Mouse (Mus musculus): ENCODE data around the gene Hist1h2ah. TPM values are rescaled to one million over a fixed set of nuclear protein-coding genes. Genes with fewer than 3 reads are reported as not detected.

The Hist1h2ah gene
- total RNA-seq, 2 experiments from 2014 or later, result 10.9 to 12.6 TPM

- DNase-seq, result no peak
Observed at GRCm38 (mm10) chr13:22008707-22009106, 26.7 kb downstream of the Hist1h2ah start.

DNA sequence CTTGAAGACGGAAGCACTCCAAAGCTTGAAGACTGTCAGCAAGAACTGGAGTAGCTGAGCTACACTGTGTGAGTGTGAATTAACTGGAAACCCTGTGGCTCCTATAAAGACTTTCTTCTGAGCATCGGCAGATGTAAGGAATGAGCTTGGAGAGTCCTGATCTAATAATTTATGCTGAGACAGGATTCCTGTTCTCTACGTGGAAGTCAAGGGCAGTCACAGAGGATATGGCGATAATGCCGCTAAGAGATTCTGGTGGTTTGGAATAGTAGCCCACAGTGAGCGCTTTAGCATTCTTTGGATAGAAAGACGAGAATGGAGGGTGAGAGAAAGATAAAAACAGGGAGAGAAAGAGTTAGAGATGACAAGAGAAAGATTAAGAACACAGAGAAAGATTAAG lies 27.5 kb downstream of the Hist1h2ah start:
- no peak for DNase-seq

DNA sequence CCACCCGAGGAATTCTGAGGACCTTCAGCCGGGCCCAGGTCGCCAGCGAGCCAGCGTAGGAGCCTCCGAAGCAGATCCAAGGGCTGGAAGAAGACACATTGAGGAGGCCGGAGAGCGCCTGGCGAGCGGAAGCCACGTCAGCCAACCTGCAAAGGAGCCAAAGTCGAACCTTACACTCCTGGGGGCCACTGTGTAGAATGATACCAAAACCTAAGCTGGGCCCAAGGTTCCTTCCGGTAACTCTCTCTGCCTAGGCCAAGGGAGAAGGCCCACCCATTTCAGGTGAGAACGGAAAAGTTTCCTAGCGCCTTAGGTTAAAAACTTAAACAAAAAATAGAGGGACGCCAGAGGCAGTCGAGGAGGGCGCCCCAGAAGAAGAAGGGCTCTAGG lies 28.3 kb downstream of the Hist1h2ah start:
- DNase-seq, result no peak

DNA sequence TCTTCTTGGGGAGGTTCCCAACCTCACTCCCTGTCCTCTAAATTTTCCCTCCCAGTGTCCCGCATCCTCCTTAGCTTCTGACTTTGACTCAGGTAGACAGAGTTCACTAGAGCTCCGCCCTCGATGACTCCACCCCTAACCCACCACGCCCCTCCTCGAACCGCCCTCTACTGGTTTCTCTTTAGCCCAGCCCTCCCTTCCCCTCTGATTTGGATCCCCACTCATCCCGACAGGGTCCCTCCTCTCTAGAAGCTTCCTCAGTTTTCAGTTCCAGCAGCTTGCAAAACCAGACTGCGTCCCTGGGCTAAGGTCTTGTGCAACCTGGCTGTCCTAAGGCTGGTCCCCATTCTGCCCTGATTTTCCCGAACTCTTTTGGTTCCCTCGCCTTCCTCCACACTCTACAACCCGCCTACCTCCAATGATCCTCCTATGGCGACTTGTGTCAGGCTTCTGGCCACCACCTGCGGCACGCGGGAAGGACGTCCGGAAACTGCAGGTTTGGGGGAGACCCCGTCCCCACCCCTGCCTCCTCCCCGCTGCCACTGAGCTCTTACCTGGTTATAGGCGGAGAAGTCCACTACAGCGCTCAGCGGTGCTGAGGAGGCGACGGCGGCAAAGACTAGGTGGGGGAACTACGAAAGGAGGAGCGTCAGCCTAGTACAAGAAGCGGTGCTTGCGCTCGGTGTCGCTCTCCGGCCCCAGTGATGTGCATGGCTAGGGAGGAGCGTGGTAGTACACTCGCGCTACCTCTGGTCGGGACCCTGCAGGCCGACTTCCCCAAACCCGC lies 28.8 kb downstream of the Hist1h2ah start:
- DNase-seq, result peak; percentile 64 to 73

DNA sequence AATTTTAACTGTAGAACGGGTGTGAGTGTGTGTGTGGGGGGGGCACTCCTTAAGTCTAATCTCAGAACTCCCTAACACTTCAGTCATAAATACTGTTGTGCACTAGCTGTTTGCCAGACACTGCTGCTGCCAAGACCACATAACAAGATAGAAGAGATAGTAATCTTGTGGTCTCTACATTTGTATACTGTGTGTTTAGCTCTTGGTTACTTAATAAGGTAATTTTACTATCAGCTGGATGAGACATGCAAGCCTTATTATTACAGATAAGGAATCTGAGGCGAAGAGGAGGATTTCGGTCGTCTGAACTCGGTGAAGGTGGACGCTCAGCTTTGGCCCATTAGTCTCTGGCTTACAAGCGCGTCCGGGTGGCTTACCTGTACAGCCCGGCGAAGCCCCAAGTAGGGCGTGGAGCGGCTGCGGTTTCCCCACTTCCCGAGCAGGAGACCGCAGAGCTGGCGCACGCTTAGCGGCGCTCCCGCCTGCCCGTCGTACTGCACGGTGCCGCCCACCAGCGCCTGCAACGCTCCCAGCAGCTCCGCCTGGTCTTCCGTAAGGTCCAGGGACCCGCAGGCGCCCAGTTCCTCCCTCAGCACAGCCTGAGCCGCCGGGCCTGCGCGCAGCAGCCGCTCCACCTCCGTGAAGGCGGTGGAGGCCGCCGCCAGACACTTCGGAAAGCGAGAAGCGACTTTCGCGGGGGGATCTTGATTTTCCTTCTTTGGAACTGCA lies 29.6 kb downstream of the Hist1h2ah start:
- DNase-seq, result peak in 1 of 2 experiments; percentile 53

DNA sequence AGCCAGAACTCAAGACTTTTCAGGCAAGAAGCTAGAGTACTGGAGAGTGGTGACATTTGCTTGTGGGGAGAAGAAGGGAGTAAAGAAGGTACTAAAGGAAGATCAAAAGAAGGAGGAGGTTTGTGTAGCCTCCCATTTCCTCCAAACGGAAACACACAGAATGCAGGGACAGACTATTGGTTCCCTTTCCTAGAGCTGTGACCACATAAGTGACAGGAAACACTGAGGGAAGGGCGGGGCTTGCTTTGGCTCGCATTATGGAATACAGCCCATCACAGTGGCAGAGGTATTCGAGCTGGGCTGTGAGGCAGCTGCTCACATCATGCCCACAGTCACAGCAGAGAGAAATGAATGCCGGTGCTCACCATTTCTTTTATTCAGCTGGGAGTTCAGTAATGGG lies 33.5 kb downstream of the Hist1h2ah start:
- DNase-seq, result no peak

DNA sequence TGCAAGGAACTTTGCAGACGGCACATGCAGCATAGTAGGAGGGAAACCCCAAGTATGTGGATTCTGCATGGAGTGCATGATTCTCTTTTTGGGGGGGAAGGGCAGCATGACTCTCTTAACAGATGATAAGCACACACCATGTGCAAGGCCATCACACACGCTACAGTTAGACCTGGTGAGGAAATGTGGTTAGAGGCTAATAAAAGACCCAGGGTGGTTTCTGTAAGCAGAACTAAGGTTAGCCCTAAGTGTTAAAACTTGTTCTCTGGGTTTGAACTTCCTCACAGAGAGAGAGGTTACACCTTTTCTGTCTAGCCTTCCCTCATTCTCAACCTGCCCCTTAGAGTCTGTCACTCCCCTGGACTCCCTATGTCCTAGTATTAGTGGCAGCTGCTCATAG lies 34.0 kb downstream of the Hist1h2ah start:
- no peak for DNase-seq

DNA sequence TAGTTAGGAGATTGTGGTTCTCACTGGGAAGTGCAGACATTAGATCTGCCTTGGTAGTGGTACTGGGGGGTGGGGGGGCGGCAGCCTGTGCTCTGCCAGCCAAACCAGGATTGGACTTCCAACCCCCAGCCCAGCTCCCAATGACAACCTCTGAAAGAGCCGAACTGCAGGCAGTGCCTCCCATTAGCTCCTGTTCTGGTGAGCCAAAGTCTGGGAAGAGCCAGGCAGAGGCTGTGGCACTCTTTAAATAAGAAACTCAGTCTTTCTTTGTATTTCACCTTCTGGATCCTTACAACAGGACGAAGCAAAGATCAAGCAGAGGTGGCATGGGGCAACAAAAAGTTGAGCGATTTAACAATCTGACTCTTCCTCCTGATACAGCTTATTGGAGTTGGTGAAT lies 36.2 kb downstream of the Hist1h2ah start:
- DNase-seq, result no peak

GRCm38 (mm10) chr13:21998412-21998811 lies 37.0 kb downstream of the Hist1h2ah start:
- no peak for DNase-seq

GRCm38 (mm10) chr13:21997821-21998220 lies 37.5 kb downstream of the Hist1h2ah start:
- DNase-seq, result no peak

DNA sequence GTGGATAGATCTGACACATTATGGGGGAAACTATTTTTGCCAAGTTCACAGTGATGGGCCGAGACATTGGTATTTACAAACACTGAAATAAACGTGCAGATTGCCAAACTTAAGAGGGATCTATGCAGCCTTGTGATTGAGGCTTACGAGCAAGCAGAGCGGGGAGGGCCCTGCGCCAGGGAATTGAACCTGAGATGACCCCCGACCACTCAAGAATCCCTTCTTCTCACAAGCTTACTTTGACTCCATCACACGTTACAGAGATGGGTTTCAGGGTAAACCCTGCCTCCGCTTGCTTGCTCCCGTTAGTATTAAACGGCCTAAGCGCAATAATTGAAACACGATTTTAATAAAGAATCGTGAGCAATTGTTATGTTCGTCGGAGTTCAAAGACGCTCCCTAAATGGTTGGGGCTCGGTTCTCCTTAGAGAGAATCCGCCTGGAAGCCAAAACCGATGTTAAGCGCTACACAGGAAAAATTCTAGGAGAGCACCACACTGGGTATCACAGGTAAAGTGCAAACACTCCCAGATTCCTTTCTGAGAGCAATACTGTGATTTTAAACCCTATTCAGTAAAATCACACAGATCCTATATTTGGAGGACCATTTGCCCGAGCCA lies 38.1 kb downstream of the Hist1h2ah start:
- no peak for DNase-seq

DNA sequence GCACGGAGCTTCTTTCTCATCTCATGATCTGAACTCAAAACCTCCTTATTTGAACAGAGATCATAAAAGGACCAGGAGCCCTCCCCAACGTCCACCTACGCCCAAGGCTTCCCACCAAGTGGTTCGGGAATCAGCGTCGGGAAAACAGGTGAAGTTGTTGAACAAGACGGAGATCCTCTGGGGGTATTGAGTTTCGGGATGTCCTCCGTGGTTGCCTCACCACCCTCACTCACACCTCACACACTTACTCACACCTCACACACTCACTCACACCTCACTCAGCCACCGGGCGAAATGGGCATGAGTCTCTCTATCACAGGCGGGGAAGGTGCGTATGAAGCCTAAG lies 38.6 kb downstream of the Hist1h2ah start:
- peak in 1 of 2 experiments; percentile 23 for DNase-seq

GRCm38 (mm10) chr13:21996101-21996839 lies 39.1 kb downstream of the Hist1h2ah start:
- peak; percentile 8 to 41 for DNase-seq

DNA sequence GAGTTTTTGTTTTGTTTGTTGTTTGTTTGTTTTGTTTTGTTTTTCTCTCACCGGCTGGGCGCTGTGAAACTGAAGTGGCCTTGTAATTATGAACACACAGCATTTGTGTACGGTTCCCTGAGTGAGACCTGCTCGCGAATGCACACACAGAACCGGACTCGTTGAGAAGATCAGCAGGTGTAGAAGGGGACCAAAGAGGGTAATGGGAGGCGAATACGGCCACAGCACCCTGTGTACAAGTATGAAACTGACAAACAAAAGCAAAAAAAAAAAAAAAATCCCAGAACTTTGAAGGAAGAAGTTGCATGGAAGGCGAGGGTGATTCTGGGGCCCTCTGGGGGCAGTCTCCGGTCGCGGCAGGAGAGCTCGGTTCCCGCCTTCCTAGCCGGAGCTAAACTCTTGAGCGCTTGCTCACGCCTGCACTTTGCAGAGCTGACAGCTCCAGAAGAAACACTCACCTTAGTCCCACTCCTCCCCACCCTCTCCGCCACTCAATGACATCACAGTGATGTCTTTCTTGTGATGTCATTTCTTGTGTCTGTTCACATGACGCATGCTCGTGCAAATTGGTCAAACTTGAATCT lies 39.9 kb downstream of the Hist1h2ah start:
- peak; percentile 32 to 50 for DNase-seq

- no peak for DNase-seq
Observed at GRCm38 (mm10) chr13:21994896-21995295, 40.5 kb downstream of the Hist1h2ah start.

DNA sequence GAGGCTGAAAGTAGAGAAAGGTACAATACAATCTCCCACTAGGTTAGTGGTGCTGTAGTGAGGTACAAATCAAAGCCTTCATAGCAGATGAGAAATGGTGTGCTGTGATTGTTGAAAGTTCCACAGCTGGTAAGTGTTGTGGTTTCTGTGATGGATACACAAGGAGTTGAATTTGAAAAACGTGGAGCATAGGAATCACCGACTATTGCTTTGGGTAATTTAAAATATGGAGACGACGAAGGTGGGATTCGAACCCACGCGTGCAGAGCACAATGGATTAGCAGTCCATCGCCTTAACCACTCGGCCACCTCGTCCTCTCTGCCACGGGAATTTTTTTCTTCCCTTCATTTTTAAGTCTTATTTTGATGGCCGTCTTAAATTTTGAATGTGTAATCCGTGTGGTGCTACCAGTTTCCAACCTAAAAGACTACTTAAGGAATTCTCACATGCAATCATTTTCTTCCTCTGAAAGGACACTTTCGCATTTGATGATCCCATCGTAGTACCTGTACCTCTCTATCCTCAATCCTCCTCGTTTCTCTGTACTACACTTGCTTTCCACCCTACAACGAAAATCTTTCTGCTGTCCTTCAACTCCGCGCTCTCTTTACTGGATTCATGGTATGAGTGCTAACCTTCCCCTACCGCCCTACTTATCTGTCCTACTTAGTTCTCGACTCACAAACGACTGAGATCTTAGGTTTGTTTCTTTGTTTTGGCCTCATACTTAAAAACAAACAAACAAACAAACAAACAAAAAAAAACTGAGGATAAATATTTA lies 41.2 kb downstream of the Hist1h2ah start:
- peak; percentile 22 to 51 for DNase-seq

- DNase-seq, result no peak
Observed at GRCm38 (mm10) chr13:21992550-21992949, 42.8 kb downstream of the Hist1h2ah start.

Measured in heart, adult 18-20 months (tissue).